Mouse (Mus musculus) liver, embryonic 15.5 days (tissue): ENCODE measurements around the gene Agbl1. TPM values are rescaled to one million over a fixed set of nuclear protein-coding genes. Genes with fewer than 3 reads are reported as not detected.
"Not testable (repeated sequence)": the region's sequence is repeated elsewhere in the genome, so short reads cannot be mapped to it uniquely, and the experiment has no call there.

Experiments used
- ATAC-seq: fragments of 200-750 bp; cut with Nextera tagmentation; 2 replicates; pipeline ENCODE4 v1.8.0; 2017; ENCODE audit warnings: moderate number of reproducible peaks, mild to moderate bottlenecking, moderate library complexity; ENCODE audit not compliant: insufficient read depth
- H3K27ac ChIP-seq: fragments of 300-500 bp; sonication (generic); replicated peaks from 2 replicates; pipeline ENCODE4 v1.5.1; 2015; ENCODE audit warnings: mild to moderate bottlenecking, inconsistent platforms
- H3K27me3 ChIP-seq: fragments of 300-500 bp; sonication (generic); 2 replicates; pipeline ENCODE4 v1.6.1; 2015; ENCODE audit warnings: mild to moderate bottlenecking, inconsistent platforms
- H3K36me3 ChIP-seq: fragments of 300-500 bp; sonication (generic); replicated peaks from 2 replicates; pipeline ENCODE4 v1.6.1; 2015; ENCODE audit warnings: moderate library complexity, mild to moderate bottlenecking, inconsistent platforms
- H3K4me1 ChIP-seq: fragments of 300-500 bp; sonication (generic); replicated peaks from 2 replicates; pipeline ENCODE4 v1.6.1; 2015; ENCODE audit warnings: inconsistent platforms
- H3K4me2 ChIP-seq: fragments of 300-500 bp; sonication (generic); 2 replicates; pipeline ENCODE4 v1.6.1; 2015; ENCODE audit warnings: moderate library complexity, mild to moderate bottlenecking, inconsistent platforms
- H3K4me3 ChIP-seq: fragments of 300-500 bp; sonication (generic); replicated peaks from 2 replicates; pipeline ENCODE4 v1.5.1; 2015; ENCODE audit warnings: mild to moderate bottlenecking, inconsistent platforms
- H3K9ac ChIP-seq: fragments of 300-500 bp; sonication (generic); 2 replicates; pipeline ENCODE4 v1.6.1; 2015; ENCODE audit warnings: moderate library complexity, mild to moderate bottlenecking, inconsistent platforms
- H3K9me3 ChIP-seq: fragments of 300-500 bp; sonication (generic); replicated peaks from 2 replicates; pipeline ENCODE4 v1.6.1; 2016; ENCODE audit warnings: inconsistent platforms
- WGBS: fragments of 180-500 bp; shearing (Covaris S2); methylation state at CpG from one replicate; pipeline ENCODE4 v1.1.7; 2015; ENCODE audit warnings: mixed read lengths; ENCODE audit not compliant: insufficient replicate concordance; 5-methylcytosine and 5-hydroxymethylcytosine counted together
- polyA plus RNA-seq: library from polyadenylated mRNA; unstranded; fragments of >200 nt; fragmentation: Nextera tagmentation; extraction: Ambion mirVana; gene quantifications from 2 replicates; pipeline ENCODE4 v1.2.1, GENCODE M21; 2015

Gene Agbl1
- polyA plus RNA-seq, 1 experiment from 2014 or later: 0.03 TPM

DNA sequence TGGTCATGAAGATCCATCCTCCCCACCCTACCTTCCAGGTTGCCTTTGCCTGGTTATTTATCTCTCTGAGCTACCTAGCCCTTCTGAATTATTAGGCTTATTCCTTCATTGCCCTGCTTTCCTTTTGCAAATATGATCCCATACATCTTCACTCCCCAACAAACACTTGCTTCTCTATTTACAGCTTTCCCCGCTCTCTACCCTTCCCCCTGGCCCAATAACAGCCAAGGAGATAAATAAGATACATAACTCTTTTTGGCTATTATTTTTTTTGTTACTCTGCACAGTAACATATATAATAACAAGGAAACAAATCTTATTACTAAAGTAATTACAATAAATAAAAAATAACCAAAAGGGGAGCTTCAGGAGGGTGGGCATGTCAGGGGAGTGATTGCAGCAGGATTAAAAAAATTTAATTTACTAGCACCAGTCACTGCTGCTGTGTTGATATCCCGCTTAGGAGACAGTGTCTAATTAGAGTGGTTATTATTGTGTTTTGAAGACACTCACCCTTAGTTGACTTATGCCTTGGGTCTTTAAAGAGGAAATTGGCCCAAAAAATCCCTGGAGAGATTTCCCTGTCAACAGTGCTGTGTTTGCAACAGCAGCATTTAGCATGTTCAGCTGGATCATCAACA lies 370.5 kb downstream of the Agbl1 start:
- H3K4me1 ChIP-seq: no peaks in the 10 kb centered on the region
- no peak overlapping the region for H3K9ac ChIP-seq
- H3K36me3 ChIP-seq: no peaks in the 10 kb centered on the region
- no peak overlapping the region for H3K4me3 ChIP-seq
- H3K27me3 ChIP-seq: no peaks in the 10 kb centered on the region
- H3K27ac ChIP-seq: no peak overlapping the region
- no peak overlapping the region for H3K4me2 ChIP-seq
- 61% methylated on average over 2 of the region's 2 CpGs for WGBS
- no peaks in the 10 kb centered on the region for H3K9me3 ChIP-seq
- no peak for ATAC-seq

GRCm38 (mm10) chr7:76629528-76629927 lies 399.8 kb downstream of the Agbl1 start:
- no peaks in the 10 kb centered on the region for H3K27me3 ChIP-seq
- no peak for ATAC-seq

DNA sequence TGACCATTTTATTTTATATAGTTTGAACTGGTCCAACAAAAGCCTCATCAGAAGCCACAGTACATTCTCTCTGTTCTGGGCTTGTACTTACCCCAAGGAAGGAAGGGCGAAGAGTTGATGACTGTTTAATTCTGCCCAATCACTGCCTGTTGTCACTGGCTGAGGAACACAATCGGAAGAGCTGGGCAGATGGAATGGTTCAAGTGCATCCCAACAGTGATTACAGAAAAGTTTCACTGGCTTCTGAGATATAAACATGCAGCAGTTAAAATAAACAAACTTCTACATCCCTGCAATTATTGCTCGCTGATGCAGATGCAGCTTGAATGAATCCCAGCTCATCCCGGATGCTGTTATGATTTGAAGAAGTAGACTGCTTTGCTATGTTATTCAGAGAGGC lies 421.3 kb downstream of the Agbl1 start:
- H3K9me3 ChIP-seq: no peaks in the 10 kb centered on the region
- H3K9ac ChIP-seq: no peak overlapping the region
- no peak for ATAC-seq
- no peaks in the 10 kb centered on the region for H3K4me1 ChIP-seq
- H3K4me3 ChIP-seq: no peak overlapping the region
- H3K27ac ChIP-seq: no peak overlapping the region
- no peaks in the 10 kb centered on the region for H3K36me3 ChIP-seq
- no peak overlapping the region for H3K4me2 ChIP-seq
- 63% methylated on average over 4 of the region's 4 CpGs for WGBS
- H3K27me3 ChIP-seq: no peaks in the 10 kb centered on the region

More at GRCm38 (mm10) chr7:76629528-76629927, 399.8 kb downstream of the Agbl1 start:
- Histone ChIP-seq H3K4me2 (no peak overlapping the region), H3K9ac (no peak overlapping the region), H3K36me3 (no peaks in the 10 kb centered on the region), H3K27ac (no peak overlapping the region), H3K4me3 (no peak overlapping the region), H3K4me1 (no peaks in the 10 kb centered on the region), H3K9me3 (no peaks in the 10 kb centered on the region)

- H3K27me3 ChIP-seq: no peaks in the 10 kb centered on the region
- 42% methylated on average over 5 of the region's 5 CpGs for WGBS
- H3K4me2 ChIP-seq: no peak overlapping the region
- H3K4me1 ChIP-seq: no peaks in the 10 kb centered on the region
- ATAC-seq: no peak
- no peak overlapping the region for H3K9ac ChIP-seq
- H3K9me3 ChIP-seq: no peaks in the 10 kb centered on the region
- H3K36me3 ChIP-seq: no peaks in the 10 kb centered on the region
- H3K27ac ChIP-seq: no peak overlapping the region
- no peak overlapping the region for H3K4me3 ChIP-seq
Observed at GRCm38 (mm10) chr7:76661072-76661471, 431.4 kb downstream of the Agbl1 start.

DNA sequence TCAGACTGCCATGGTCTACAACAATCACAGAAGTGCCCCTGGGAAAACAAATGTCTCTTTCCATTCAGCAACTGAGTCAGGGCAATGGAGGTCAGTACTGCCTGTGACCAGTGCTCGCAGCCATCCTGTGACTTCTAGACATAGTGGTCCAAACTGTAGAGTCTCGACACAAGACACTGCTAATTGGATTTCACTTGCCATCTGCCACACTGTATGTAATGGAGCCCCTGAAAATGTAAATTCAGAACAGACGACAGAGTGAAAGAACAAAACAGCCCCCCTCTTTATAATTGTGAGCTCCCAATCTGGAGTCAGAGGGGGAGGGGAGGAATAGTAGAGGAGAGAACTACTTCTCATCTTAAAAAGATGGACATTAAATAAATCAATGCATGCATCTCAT lies 445.2 kb downstream of the Agbl1 start:
- no peak overlapping the region for H3K4me3 ChIP-seq
- H3K9ac ChIP-seq: no peak overlapping the region
- WGBS: 60% methylated on average over 3 of the region's 3 CpGs
- H3K4me1 ChIP-seq: no peaks in the 10 kb centered on the region
- no peak overlapping the region for H3K27ac ChIP-seq
- H3K9me3 ChIP-seq: no peaks in the 10 kb centered on the region
- no peak overlapping the region for H3K4me2 ChIP-seq
- no peaks in the 10 kb centered on the region for H3K27me3 ChIP-seq
- no peak for ATAC-seq
- no peaks in the 10 kb centered on the region for H3K36me3 ChIP-seq

DNA sequence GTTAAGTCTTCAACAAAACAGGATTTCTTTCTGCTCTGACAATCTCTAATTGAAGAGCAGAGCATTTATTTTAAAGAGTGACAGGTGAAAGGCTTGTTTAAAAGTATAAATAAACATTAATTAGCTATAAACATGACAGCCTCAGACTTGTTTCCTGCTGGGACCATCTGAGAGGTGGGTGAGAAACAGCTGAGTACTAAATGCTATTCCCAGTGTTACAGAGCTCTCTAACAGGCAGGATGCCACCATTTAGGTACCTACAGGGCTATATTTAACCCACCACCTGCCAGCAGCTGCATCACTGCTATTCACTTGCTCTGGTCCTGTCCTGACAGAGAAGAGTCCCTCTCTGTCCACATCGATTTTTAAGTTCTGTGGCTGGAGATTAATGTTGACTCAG lies 471.5 kb downstream of the Agbl1 start:
- Histone ChIP-seq H3K4me1 (no peaks in the 10 kb centered on the region), H3K36me3 (no peaks in the 10 kb centered on the region), H3K4me2 (no peak overlapping the region), H3K27me3 (no peaks in the 10 kb centered on the region), H3K4me3 (no peak overlapping the region), H3K9me3 (no peaks in the 10 kb centered on the region), H3K9ac (no peak overlapping the region), H3K27ac (no peak overlapping the region)
- ATAC-seq: no peak
- WGBS: 34% methylated on average over 1 of the region's 1 CpGs

DNA sequence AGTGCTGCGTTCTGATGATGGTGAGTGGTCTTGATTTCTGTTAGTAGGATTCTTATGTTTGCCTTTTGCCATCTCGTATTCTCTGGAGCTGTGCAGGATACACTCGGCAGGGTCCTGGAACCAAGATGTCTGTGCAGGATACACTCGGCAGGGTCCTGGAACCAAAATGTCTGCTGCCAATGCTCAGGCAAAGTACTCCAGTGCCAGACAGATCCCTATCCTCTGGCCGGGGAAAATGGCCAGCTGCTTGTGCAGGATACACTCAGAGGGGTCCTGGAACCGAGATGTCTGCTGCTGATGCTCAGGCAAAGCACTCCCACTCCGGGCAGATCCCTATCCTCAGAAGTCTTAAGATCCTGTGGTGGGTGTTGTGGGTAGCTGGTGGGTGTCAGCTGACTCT lies 502.5 kb downstream of the Agbl1 start:
- H3K27me3 ChIP-seq, ATAC-seq, H3K9me3 ChIP-seq, H3K4me3 ChIP-seq, H3K4me1 ChIP-seq, H3K36me3 ChIP-seq, H3K4me2 ChIP-seq, H3K9ac ChIP-seq, H3K27ac ChIP-seq: not testable (repeated sequence)
- 62% methylated on average over 7 of the region's 7 CpGs for WGBS

DNA sequence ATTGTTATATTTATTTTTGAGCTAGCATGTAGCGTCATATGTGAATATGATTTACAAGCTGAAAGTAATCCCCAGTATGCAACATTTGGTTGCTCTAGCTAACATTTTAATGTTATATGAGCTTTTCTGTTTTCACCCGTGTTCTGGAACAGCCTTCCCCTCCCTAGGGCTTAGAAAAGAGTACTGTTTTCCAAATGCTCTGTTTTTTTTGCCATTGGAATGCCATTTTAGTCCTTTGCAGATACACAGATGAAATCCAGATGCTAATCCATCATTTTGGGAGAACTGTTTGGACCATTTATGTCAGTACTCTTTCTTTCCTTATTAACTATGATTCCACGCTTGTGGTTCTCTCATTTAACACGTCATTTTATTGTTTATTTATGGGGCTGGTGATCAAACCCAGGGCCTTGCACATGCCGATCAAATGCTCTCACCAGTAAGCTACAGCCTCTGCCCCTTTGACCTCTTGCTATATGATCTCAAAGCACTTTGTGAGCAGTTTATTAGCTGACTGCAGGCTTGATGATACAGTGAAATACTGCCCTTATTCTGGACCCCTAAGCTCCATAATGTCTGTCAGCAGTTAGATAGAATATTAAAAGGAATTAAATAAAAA lies 547.7 kb downstream of the Agbl1 start:
- Histone ChIP-seq H3K27me3 (no peaks in the 10 kb centered on the region), H3K4me2 (no peak overlapping the region), H3K36me3 (no peaks in the 10 kb centered on the region), H3K4me1 (no peaks in the 10 kb centered on the region), H3K27ac (no peak overlapping the region), H3K9me3 (no peaks in the 10 kb centered on the region), H3K9ac (no peak overlapping the region), H3K4me3 (no peak overlapping the region)
- ATAC-seq: no peak
- WGBS: 40% methylated on average over 5 of the region's 5 CpGs

DNA sequence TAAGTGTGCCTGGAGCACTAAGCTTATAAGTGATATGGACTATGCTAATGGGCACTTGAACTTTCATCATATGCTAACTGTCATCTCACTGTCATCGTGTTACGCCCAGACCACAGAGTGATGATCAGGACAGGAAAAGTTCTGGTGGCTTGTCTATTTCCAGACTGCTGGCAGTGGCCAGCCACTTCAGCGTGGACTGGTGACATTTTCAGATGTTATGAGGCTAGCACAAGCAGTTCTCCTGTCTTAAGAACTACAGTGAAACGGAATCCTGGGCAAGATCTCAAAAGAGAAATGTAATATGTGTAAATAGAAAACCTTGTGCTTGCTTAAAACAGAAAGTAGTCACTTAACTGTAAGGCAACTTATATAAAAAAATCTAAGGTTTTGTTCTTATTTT lies 550.8 kb downstream of the Agbl1 start:
- no peak overlapping the region for H3K27ac ChIP-seq
- 51% methylated on average over 4 of the region's 4 CpGs for WGBS
- H3K9me3 ChIP-seq: no peaks in the 10 kb centered on the region; the same call in 1 of the 2 replicates
- no peak overlapping the region for H3K4me2 ChIP-seq
- H3K4me1 ChIP-seq: no peaks in the 10 kb centered on the region
- no peaks in the 10 kb centered on the region for H3K27me3 ChIP-seq
- no peak for ATAC-seq
- H3K36me3 ChIP-seq: no peaks in the 10 kb centered on the region
- no peak overlapping the region for H3K4me3 ChIP-seq
- H3K9ac ChIP-seq: no peak overlapping the region

DNA sequence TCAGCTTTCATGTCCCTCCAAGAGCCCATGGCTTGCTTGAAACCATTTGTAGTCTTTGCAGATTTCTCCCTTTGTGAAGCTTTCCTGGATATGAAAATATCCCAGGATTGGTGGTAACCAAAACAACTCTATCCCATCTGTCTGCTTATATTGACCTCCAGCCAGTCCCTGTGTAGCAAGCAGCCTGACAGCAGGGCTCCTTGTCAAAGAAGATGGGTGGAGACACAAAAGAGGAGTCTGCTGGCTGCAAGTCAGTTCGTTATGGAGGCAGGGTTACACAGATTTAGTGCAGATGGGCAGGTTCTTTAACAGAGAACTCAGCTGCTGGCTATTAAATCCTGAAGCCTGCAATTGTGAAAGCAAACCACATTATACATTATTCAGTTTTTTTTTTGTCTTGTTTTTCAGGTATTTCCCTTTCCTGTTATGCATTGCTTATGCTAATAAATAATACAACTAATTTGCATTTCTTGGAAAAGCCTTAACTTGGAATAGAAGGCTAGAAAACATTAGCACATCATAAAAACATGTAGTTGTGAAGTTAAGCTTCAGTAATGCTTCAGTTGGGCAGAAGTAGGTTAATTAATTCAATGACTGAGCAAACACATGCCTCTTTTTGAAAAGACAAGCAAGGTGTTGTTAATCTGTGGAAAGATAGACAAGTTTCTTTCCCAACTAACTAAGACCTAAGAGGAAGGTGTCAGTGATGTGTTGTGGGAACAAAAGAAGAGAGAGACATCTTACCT lies 559.0 kb downstream of the Agbl1 start:
- 13% methylated on average over 1 of the region's 1 CpGs for WGBS
- no peaks in the 10 kb centered on the region for H3K27me3 ChIP-seq
- no peaks in the 10 kb centered on the region for H3K4me1 ChIP-seq
- no peak overlapping the region for H3K27ac ChIP-seq
- no peaks in the 10 kb centered on the region for H3K36me3 ChIP-seq
- H3K9ac ChIP-seq: no peak overlapping the region
- H3K4me3 ChIP-seq: no peak overlapping the region
- H3K9me3 ChIP-seq: no peaks in the 10 kb centered on the region
- H3K4me2 ChIP-seq: no peak overlapping the region
- no peak for ATAC-seq

GRCm38 (mm10) chr7:76790041-76790440 lies 560.4 kb downstream of the Agbl1 start:
- no peak overlapping the region for H3K4me2 ChIP-seq
- H3K9ac ChIP-seq: no peak overlapping the region
- 42% methylated on average over 2 of the region's 2 CpGs for WGBS
- no peaks in the 10 kb centered on the region for H3K36me3 ChIP-seq
- no peaks in the 10 kb centered on the region for H3K27me3 ChIP-seq
- H3K4me3 ChIP-seq: no peak overlapping the region
- no peaks in the 10 kb centered on the region for H3K4me1 ChIP-seq
- no peaks in the 10 kb centered on the region for H3K9me3 ChIP-seq
- no peak overlapping the region for H3K27ac ChIP-seq
- ATAC-seq: no peak
